In genomic region chr11:62554163-62554855, GRCm38 (mm10) we compare ENCODE assay signal across 7 mouse cellular contexts. TPM values are rescaled to one million over a fixed set of nuclear protein-coding genes. Genes with fewer than 3 reads are reported as not detected.
DNase-seq lines count a peak whose midpoint lies in the region; ATAC-seq lines count a peak whose summit lies in the region.

No protein-coding gene starts in this region.

- peaks cover 50% of the 10 kb centered on the region for H3K4me1 ChIP-seq in megakaryocyte, embryonic 14.5 days
- H3K4me1 ChIP-seq in forebrain, embryonic 10.5 days, result peaks cover 36% of the 10 kb centered on the region
- H3K4me1 ChIP-seq in limb, embryonic 13.5 days, result peaks cover 27% of the 10 kb centered on the region
- peaks cover 21% of the 10 kb centered on the region for H3K4me1 ChIP-seq in stomach, embryonic 15.5 days

- 87% methylated on average over 5 of the region's 5 CpGs for WGBS in forebrain, embryonic 10.5 days
- 75% methylated on average over 5 of the region's 5 CpGs for WGBS in limb, embryonic 13.5 days
- 72% methylated on average over 5 of the region's 5 CpGs for WGBS in stomach, embryonic 15.5 days

- peak overlapping the region; percentile 55; the same call in 1 of the 2 replicates for H3K9ac ChIP-seq in limb, embryonic 13.5 days
- no peak overlapping the region for H3K9ac ChIP-seq in stomach, embryonic 15.5 days

- peak overlapping the region; percentile 81 for H3K4me2 ChIP-seq in limb, embryonic 13.5 days (replicated peaks)
- peak overlapping the region; percentile 86 for H3K4me2 ChIP-seq in stomach, embryonic 15.5 days

- no peak for DNase-seq in forebrain, embryonic 10.5 days (ENCODE audit: extremely low spot score, low spot score)
- no peak for DNase-seq in layer of hippocampus, postnatal 25 days (ENCODE audit: extremely low spot score in 1 of 2, low spot score in 1 of 2)
- DNase-seq in gastrocnemius, postnatal 4 days (ENCODE audit: low spot score in 2 of 2), result no peak

- ATAC-seq in megakaryocyte, adult 5-6 weeks (ENCODE audit: poor library complexity, severe bottlenecking), result no peak
- ATAC-seq in limb, embryonic 13.5 days (ENCODE audit: low FRiP score, low read depth), result no peak
- no peak for ATAC-seq in stomach, embryonic 15.5 days (ENCODE audit: insufficient read depth, low FRiP score, low read depth)

- H3K27me3 ChIP-seq in megakaryocyte, embryonic 14.5 days (replicated peaks), result no peaks in the 10 kb centered on the region
- peaks cover 5% of the 10 kb centered on the region; the same call in 1 of the 2 replicates for H3K27me3 ChIP-seq in forebrain, embryonic 10.5 days (ENCODE audit: poor library complexity, severe bottlenecking)
- H3K27me3 ChIP-seq in limb, embryonic 13.5 days, result no peaks in the 10 kb centered on the region
- H3K27me3 ChIP-seq in stomach, embryonic 15.5 days (replicated peaks), result no peaks in the 10 kb centered on the region

- no peak overlapping the region for H3K27ac ChIP-seq in forebrain, embryonic 10.5 days
- H3K27ac ChIP-seq in limb, embryonic 13.5 days, result no peak overlapping the region
- H3K27ac ChIP-seq in stomach, embryonic 15.5 days, result no peak overlapping the region

- peak overlapping the region; percentile 90 for H3K4me3 ChIP-seq in megakaryocyte, embryonic 14.5 days (replicated peaks)
- peak overlapping the region; percentile 63 for H3K4me3 ChIP-seq in forebrain, embryonic 10.5 days
- H3K4me3 ChIP-seq in limb, embryonic 13.5 days, result peak overlapping the region; percentile 48
- H3K4me3 ChIP-seq in stomach, embryonic 15.5 days (replicated peaks), result peak overlapping the region; percentile 44

- peaks cover 25% of the 10 kb centered on the region for H3K36me3 ChIP-seq in megakaryocyte, embryonic 14.5 days (replicated peaks; ENCODE audit: low read length)
- H3K36me3 ChIP-seq in forebrain, embryonic 10.5 days (replicated peaks), result peaks cover 34% of the 10 kb centered on the region
- H3K36me3 ChIP-seq in limb, embryonic 13.5 days, result peaks cover 25% of the 10 kb centered on the region
- H3K36me3 ChIP-seq in stomach, embryonic 15.5 days, result 0 out of 2 replicates have a peak, but pooled peaks cover 3% of the 10 kb centered on the region

- no peaks in the 10 kb centered on the region for H3K9me3 ChIP-seq in megakaryocyte, embryonic 14.5 days
- H3K9me3 ChIP-seq in forebrain, embryonic 10.5 days, result no peaks in the 10 kb centered on the region
- no peaks in the 10 kb centered on the region for H3K9me3 ChIP-seq in limb, embryonic 13.5 days
- H3K9me3 ChIP-seq in stomach, embryonic 15.5 days, result no peaks in the 10 kb centered on the region

RNA-seq across cellular contexts. Expression of gene Ubb, which starts 3.3 kb away (rescaled TPM):
- polyA plus RNA-seq in megakaryocyte, embryonic 14.5 days (2012; ENCODE audit: insufficient read depth, low replicate concordance), result 1,084 and 1,175 TPM in 2 replicates
- total RNA-seq in megakaryocyte, adult 5-6 weeks (2015), result 1,447 and 1,627 TPM in 2 replicates
- 835 and 1,053 TPM in 2 replicates for total RNA-seq in megakaryocyte, adult 5-6 weeks (2017)
- polyA plus RNA-seq in forebrain, embryonic 10.5 days (2016; fragmentation: Nextera tagmentation; extraction: Ambion mirVana), result 3,270 and 3,283 TPM in 2 replicates
- 3,843 and 3,876 TPM in 2 replicates for polyA plus RNA-seq in limb, embryonic 13.5 days (2015; fragmentation: Nextera tagmentation; extraction: Ambion mirVana)
- 2,363 and 2,756 TPM in 2 replicates for polyA plus RNA-seq in stomach, embryonic 15.5 days (2015; fragmentation: Nextera tagmentation; extraction: Ambion mirVana)
- total RNA-seq in layer of hippocampus, postnatal 25 days (2021), result 1,000 to 10,000 TPM; 1,687 to 1,997 TPM
- 1,000 to 10,000 TPM; 1,167 to 1,215 TPM for total RNA-seq in gastrocnemius, postnatal 4 days (2021)

RNA-seq across cellular contexts. Expression of gene Cenpv, which starts 15.2 kb away (rescaled TPM):
- 10.8 and 13.9 TPM in 2 replicates for polyA plus RNA-seq in megakaryocyte, embryonic 14.5 days (2012; ENCODE audit: insufficient read depth, low replicate concordance)
- total RNA-seq in megakaryocyte, adult 5-6 weeks (2015), result 5.2 and 8.7 TPM in 2 replicates
- total RNA-seq in megakaryocyte, adult 5-6 weeks (2017), result 3.1 and 3.9 TPM in 2 replicates
- 35.6 and 38.6 TPM in 2 replicates for polyA plus RNA-seq in forebrain, embryonic 10.5 days (2016; fragmentation: Nextera tagmentation; extraction: Ambion mirVana)
- polyA plus RNA-seq in limb, embryonic 13.5 days (2015; fragmentation: Nextera tagmentation; extraction: Ambion mirVana), result 23.6 and 26.8 TPM in 2 replicates
- polyA plus RNA-seq in stomach, embryonic 15.5 days (2015; fragmentation: Nextera tagmentation; extraction: Ambion mirVana), result 29.0 and 30.3 TPM in 2 replicates
- 10 to 100 TPM; 41.1 to 44.8 TPM for total RNA-seq in layer of hippocampus, postnatal 25 days (2021)
- 10 to 100 TPM; 13.6 to 22.4 TPM for total RNA-seq in gastrocnemius, postnatal 4 days (2021)

RNA-seq across cellular contexts. Expression of gene Trpv2, which starts 20.0 kb away (rescaled TPM):
- 11.2 and 11.9 TPM in 2 replicates for polyA plus RNA-seq in megakaryocyte, embryonic 14.5 days (2012; ENCODE audit: insufficient read depth, low replicate concordance)
- 24.9 and 27.9 TPM in 2 replicates for total RNA-seq in megakaryocyte, adult 5-6 weeks (2015)
- 46.6 and 51.1 TPM in 2 replicates for total RNA-seq in megakaryocyte, adult 5-6 weeks (2017)
- polyA plus RNA-seq in forebrain, embryonic 10.5 days (2016; fragmentation: Nextera tagmentation; extraction: Ambion mirVana), result 2.1 and 2.5 TPM in 2 replicates
- 1.4 and 2.4 TPM in 2 replicates for polyA plus RNA-seq in limb, embryonic 13.5 days (2015; fragmentation: Nextera tagmentation; extraction: Ambion mirVana)
- 13.4 and 14.6 TPM in 2 replicates for polyA plus RNA-seq in stomach, embryonic 15.5 days (2015; fragmentation: Nextera tagmentation; extraction: Ambion mirVana)
- total RNA-seq in layer of hippocampus, postnatal 25 days (2021), result 10 to 100 TPM; 14.3 to 16.0 TPM
- 1 to 10 TPM; 3.6 to 4.7 TPM for total RNA-seq in gastrocnemius, postnatal 4 days (2021)
